Mouse (Mus musculus) WW6 (cell line): ENCODE measurements around the gene Rfx2.

Experiments
- DNase-seq: peaks from one replicate; pipeline ENCODE4 v3.0.0-alpha.2; 2013; ENCODE audit warnings: low read depth, low spot score

Gene Rfx2

GRCm38 (mm10) chr17:56830411-56831110, at the start of gene Rfx2:
Rfx2 (minus strand) TSS chr17:56831013.
- DNase-seq = no peak

- no peak for DNase-seq
These were observed 46.6 kb upstream of the Rfx2 start for GRCm38 (mm10) chr17:56877426-56877825.

- DNase-seq = no peak
These were observed 46.2 kb upstream of the Rfx2 start for GRCm38 (mm10) chr17:56876981-56877380.

- DNase-seq = no peak
These were observed 45.7 kb upstream of the Rfx2 start for GRCm38 (mm10) chr17:56876465-56876864.

- DNase-seq = no peak
These were observed 44.3 kb upstream of the Rfx2 start, which contains the start of gene 1700061G19Rik for GRCm38 (mm10) chr17:56874936-56875651. 1700061G19Rik (plus strand) TSS chr17:56875477.

GRCm38 (mm10) chr17:56874237-56874636, 43.4 kb upstream of the Rfx2 start, which contains the start of gene Acsbg2:
Acsbg2 (minus strand) TSS chr17:56874447.
- no peak for DNase-seq

- no peak for DNase-seq
These were observed 41.7 kb upstream of the Rfx2 start for GRCm38 (mm10) chr17:56872512-56872911.

GRCm38 (mm10) chr17:56871767-56872166, 41.0 kb upstream of the Rfx2 start:
- DNase-seq = no peak

- DNase-seq = no peak
These were observed 39.6 kb upstream of the Rfx2 start for GRCm38 (mm10) chr17:56870287-56870953.

- DNase-seq = no peak
These were observed 38.7 kb upstream of the Rfx2 start for GRCm38 (mm10) chr17:56869481-56869977.

- no peak for DNase-seq
These were observed 35.3 kb upstream of the Rfx2 start for GRCm38 (mm10) chr17:56866071-56866470.

GRCm38 (mm10) chr17:56861197-56861596, 30.4 kb upstream of the Rfx2 start:
- DNase-seq = peak; percentile 64

GRCm38 (mm10) chr17:56858922-56859321, 28.1 kb upstream of the Rfx2 start:
- DNase-seq = no peak

GRCm38 (mm10) chr17:56858216-56858615, 27.4 kb upstream of the Rfx2 start:
- DNase-seq = no peak

GRCm38 (mm10) chr17:56855421-56855820, 24.6 kb upstream of the Rfx2 start:
- DNase-seq = no peak

- no peak for DNase-seq
These were observed 20.4 kb upstream of the Rfx2 start for GRCm38 (mm10) chr17:56851167-56851566.

- DNase-seq = no peak
These were observed 18.9 kb upstream of the Rfx2 start for GRCm38 (mm10) chr17:56849710-56850109.

- no peak for DNase-seq
These were observed 18.0 kb upstream of the Rfx2 start for GRCm38 (mm10) chr17:56848785-56849184.

GRCm38 (mm10) chr17:56843678-56844077, 12.9 kb upstream of the Rfx2 start:
- DNase-seq = no peak

- no peak for DNase-seq
These were observed 11.4 kb upstream of the Rfx2 start for GRCm38 (mm10) chr17:56842173-56842572.

- no peak for DNase-seq
These were observed 9.7 kb upstream of the Rfx2 start for GRCm38 (mm10) chr17:56840524-56840923.

GRCm38 (mm10) chr17:56836336-56836735, 5.5 kb upstream of the Rfx2 start:
- DNase-seq = no peak
